Mouse (Mus musculus): ENCODE data around the gene Scn2a. TPM values are rescaled to one million over a fixed set of nuclear protein-coding genes. Genes with fewer than 3 reads are reported as not detected.

The Scn2a gene
- 8.9 and 9.5 TPM in 2 replicates for polyA plus RNA-seq (2014; fragmentation: Nextera tagmentation; extraction: Ambion mirVana)

GRCm38 (mm10) chr2:65620556-65621166 is at the start of gene Scn2a:
Gene Scn2a (plus strand): TSS chr2:65620771.
- 48% methylated on average over 9 of the region's 9 CpGs for whole genome bisulfite sequencing
- Histone ChIP-seq H3K36me3 (ENCODE audit: control insufficient read depth, insufficient read depth, low read length) (no peaks in the 10 kb centered on the region), H3K27me3 (ENCODE audit: control insufficient read depth, insufficient read depth, low read length) (no peaks in the 10 kb centered on the region), H3K4me1 (ENCODE audit: control insufficient read depth, insufficient read depth, low read length) (peaks cover 6% of the 10 kb centered on the region), H3K27ac (ENCODE audit: low read depth, low read length) (peak within 1 kb of the TSS; percentile 22), H3K9me3 (ENCODE audit: control insufficient read depth, low read length) (no peaks in the 10 kb centered on the region), H3K4me3 (ENCODE audit: low read depth, low read length) (peak within 1 kb of the TSS; percentile 5; the same call in 1 of the 2 replicates), H3K9ac (ENCODE audit: low read length) (peak within 1 kb of the TSS; percentile 26; the same call in 1 of the 2 replicates), H3K4me2 (peak within 1 kb of the TSS; percentile 8; the same call in 1 of the 2 replicates)
- DNase-seq (ENCODE audit: low spot score, missing footprints), result peak; percentile 91
- ATAC-seq (ENCODE audit: low FRiP score), result peak; percentile 45; the same call in 1 of the 2 replicates

DNA sequence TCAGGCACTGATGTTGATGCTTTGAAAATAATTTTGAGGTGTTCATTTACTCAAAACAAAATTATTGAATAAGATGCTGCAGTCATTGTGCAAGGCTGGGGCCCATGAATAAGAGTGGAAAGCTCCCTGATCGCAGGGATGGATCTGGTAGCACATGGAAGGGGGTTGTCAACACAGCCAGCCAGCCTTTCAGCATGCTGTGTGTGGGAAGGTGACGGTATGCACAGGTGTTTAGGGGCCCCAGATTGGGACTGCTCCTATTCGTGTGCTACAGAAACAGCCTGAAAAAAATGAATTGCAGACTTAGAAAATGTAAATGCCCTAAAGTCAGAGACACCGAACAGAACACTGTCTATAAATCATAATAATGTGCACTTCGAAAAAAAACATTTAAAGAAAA is 32.9 kb upstream of the Scn2a start:
- no peak for ATAC-seq (ENCODE audit: low FRiP score)
- no peaks in the 10 kb centered on the region for H3K27me3 ChIP-seq (ENCODE audit: control insufficient read depth, insufficient read depth, low read length)
- H3K9ac ChIP-seq (ENCODE audit: low read length), result no peak overlapping the region
- no peaks in the 10 kb centered on the region for H3K9me3 ChIP-seq (ENCODE audit: control insufficient read depth, low read length)
- no peak overlapping the region for H3K27ac ChIP-seq (ENCODE audit: low read depth, low read length)
- 85% methylated on average over 5 of the region's 5 CpGs for WGBS
- H3K36me3 ChIP-seq (ENCODE audit: control insufficient read depth, insufficient read depth, low read length), result no peaks in the 10 kb centered on the region
- H3K4me3 ChIP-seq (ENCODE audit: low read depth, low read length), result no peak overlapping the region
- H3K4me1 ChIP-seq (ENCODE audit: control insufficient read depth, insufficient read depth, low read length), result no peaks in the 10 kb centered on the region
- H3K4me2 ChIP-seq, result no peak overlapping the region
- DNase-seq (ENCODE audit: low spot score, missing footprints), result no peak

GRCm38 (mm10) chr2:65607813-65608212 is 12.8 kb upstream of the Scn2a start:
- no peak overlapping the region for H3K27ac ChIP-seq (ENCODE audit: low read depth, low read length)
- no peak overlapping the region for H3K9ac ChIP-seq (ENCODE audit: low read length)
- no peaks in the 10 kb centered on the region for H3K36me3 ChIP-seq (ENCODE audit: control insufficient read depth, insufficient read depth, low read length)
- no peaks in the 10 kb centered on the region for H3K4me1 ChIP-seq (ENCODE audit: control insufficient read depth, insufficient read depth, low read length)
- DNase-seq (ENCODE audit: low spot score, missing footprints) (no peak), ATAC-seq (ENCODE audit: low FRiP score) (no peak)
- H3K27me3 ChIP-seq (ENCODE audit: control insufficient read depth, insufficient read depth, low read length), result no peaks in the 10 kb centered on the region
- H3K9me3 ChIP-seq (ENCODE audit: control insufficient read depth, low read length), result no peaks in the 10 kb centered on the region
- H3K4me3 ChIP-seq (ENCODE audit: low read depth, low read length), result no peak overlapping the region
- H3K4me2 ChIP-seq, result no peak overlapping the region

DNA sequence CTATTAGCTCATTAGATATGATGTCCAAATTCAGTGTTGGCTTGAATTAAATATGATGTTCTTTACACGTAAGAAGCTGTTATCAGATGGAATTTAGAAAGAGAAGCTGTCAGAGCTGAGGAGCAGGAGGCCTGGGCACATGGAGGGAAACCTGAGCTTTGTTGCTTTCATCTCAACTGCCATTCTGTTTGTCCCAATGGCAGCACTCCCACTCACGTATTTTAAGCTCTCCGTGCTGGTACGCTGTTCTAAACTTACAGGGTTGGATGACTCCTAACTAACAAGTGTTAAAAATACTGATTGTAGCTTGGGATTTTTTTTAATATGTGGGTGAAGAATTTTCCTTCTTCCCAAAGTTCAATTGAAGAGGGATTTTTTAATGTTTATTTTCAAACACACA is 8.7 kb upstream of the Scn2a start:
- H3K36me3 ChIP-seq (ENCODE audit: control insufficient read depth, insufficient read depth, low read length), result no peaks in the 10 kb centered on the region
- DNase-seq (ENCODE audit: low spot score, missing footprints) (no peak), ATAC-seq (ENCODE audit: low FRiP score) (no peak)
- H3K9me3 ChIP-seq (ENCODE audit: control insufficient read depth, low read length), result no peaks in the 10 kb centered on the region
- no peaks in the 10 kb centered on the region for H3K27me3 ChIP-seq (ENCODE audit: control insufficient read depth, insufficient read depth, low read length)
- no peak overlapping the region for H3K4me3 ChIP-seq (ENCODE audit: low read depth, low read length)
- no peak overlapping the region for H3K27ac ChIP-seq (ENCODE audit: low read depth, low read length)
- H3K9ac ChIP-seq (ENCODE audit: low read length), result no peak overlapping the region
- H3K4me1 ChIP-seq (ENCODE audit: control insufficient read depth, insufficient read depth, low read length), result no peaks in the 10 kb centered on the region
- H3K4me2 ChIP-seq, result no peak overlapping the region
- 86% methylated on average over 4 of the region's 4 CpGs for WGBS

DNA sequence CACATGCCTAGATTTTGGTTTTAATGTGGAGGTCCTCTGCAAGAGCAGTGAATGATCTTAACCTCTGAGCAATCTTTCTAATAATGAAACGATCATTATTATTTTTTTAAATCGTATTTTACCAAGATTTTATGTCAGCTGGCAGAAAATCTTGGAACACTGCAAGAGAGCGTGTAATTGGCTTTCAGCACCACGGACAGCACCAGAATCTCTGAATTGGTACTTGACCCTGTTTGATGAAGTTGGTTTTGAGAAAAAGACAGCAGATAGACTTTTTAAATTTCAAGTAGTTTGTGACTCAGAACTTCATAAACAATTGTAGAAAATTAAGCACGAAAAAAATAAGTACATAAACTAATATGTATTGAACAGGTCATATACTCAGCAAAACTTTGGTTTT is 790 bp upstream of the Scn2a start:
- H3K36me3 ChIP-seq (ENCODE audit: control insufficient read depth, insufficient read depth, low read length), result no peaks in the 10 kb centered on the region
- peaks cover 6% of the 10 kb centered on the region for H3K4me1 ChIP-seq (ENCODE audit: control insufficient read depth, insufficient read depth, low read length)
- DNase-seq (ENCODE audit: low spot score, missing footprints) (peak; percentile 96), ATAC-seq (ENCODE audit: low FRiP score) (no peak)
- H3K9me3 ChIP-seq (ENCODE audit: control insufficient read depth, low read length), result no peaks in the 10 kb centered on the region
- no peaks in the 10 kb centered on the region for H3K27me3 ChIP-seq (ENCODE audit: control insufficient read depth, insufficient read depth, low read length)
- H3K4me2 ChIP-seq, result no peak overlapping the region
- WGBS, result 24% methylated on average over 5 of the region's 5 CpGs
- H3K4me3 ChIP-seq (ENCODE audit: low read depth, low read length), result no peak overlapping the region
- no peak overlapping the region for H3K9ac ChIP-seq (ENCODE audit: low read length)
- H3K27ac ChIP-seq (ENCODE audit: low read depth, low read length), result no peak overlapping the region

GRCm38 (mm10) chr2:65621254-65621653 is 683 bp downstream of the Scn2a start:
- H3K9me3 ChIP-seq (ENCODE audit: control insufficient read depth, low read length), result no peaks in the 10 kb centered on the region
- peak overlapping the region; percentile 22; the same call in 1 of the 2 replicates for H3K27ac ChIP-seq (ENCODE audit: low read depth, low read length)
- H3K36me3 ChIP-seq (ENCODE audit: control insufficient read depth, insufficient read depth, low read length), result no peaks in the 10 kb centered on the region
- ATAC-seq (ENCODE audit: low FRiP score) (peak; percentile 43; the same call in 1 of the 2 replicates), DNase-seq (ENCODE audit: low spot score, missing footprints) (no peak)
- peak overlapping the region; percentile 5; the same call in 1 of the 2 replicates for H3K4me3 ChIP-seq (ENCODE audit: low read depth, low read length)
- H3K9ac ChIP-seq (ENCODE audit: low read length), result no peak overlapping the region
- H3K4me1 ChIP-seq (ENCODE audit: control insufficient read depth, insufficient read depth, low read length), result peaks cover 6% of the 10 kb centered on the region
- peak overlapping the region; percentile 8; the same call in 1 of the 2 replicates for H3K4me2 ChIP-seq
- 54% methylated on average over 5 of the region's 5 CpGs for WGBS
- no peaks in the 10 kb centered on the region for H3K27me3 ChIP-seq (ENCODE audit: control insufficient read depth, insufficient read depth, low read length)

- no peak overlapping the region for H3K4me2 ChIP-seq
- H3K9me3 ChIP-seq (ENCODE audit: control insufficient read depth, low read length), result no peaks in the 10 kb centered on the region
- H3K4me1 ChIP-seq (ENCODE audit: control insufficient read depth, insufficient read depth, low read length), result peaks cover 6% of the 10 kb centered on the region
- H3K9ac ChIP-seq (ENCODE audit: low read length), result no peak overlapping the region
- no peaks in the 10 kb centered on the region for H3K36me3 ChIP-seq (ENCODE audit: control insufficient read depth, insufficient read depth, low read length)
- no peak overlapping the region for H3K4me3 ChIP-seq (ENCODE audit: low read depth, low read length)
- no peaks in the 10 kb centered on the region for H3K27me3 ChIP-seq (ENCODE audit: control insufficient read depth, insufficient read depth, low read length)
- WGBS, result 80% methylated on average over 5 of the region's 5 CpGs
- DNase-seq (ENCODE audit: low spot score, missing footprints) (no peak), ATAC-seq (ENCODE audit: low FRiP score) (no peak)
- no peak overlapping the region for H3K27ac ChIP-seq (ENCODE audit: low read depth, low read length)
Measured at GRCm38 (mm10) chr2:65621838-65622237, 1.3 kb downstream of the Scn2a start.

- Histone ChIP-seq H3K4me2 (no peak overlapping the region), H3K4me3 (ENCODE audit: low read depth, low read length) (no peak overlapping the region), H3K9ac (ENCODE audit: low read length) (no peak overlapping the region), H3K9me3 (ENCODE audit: control insufficient read depth, low read length) (no peaks in the 10 kb centered on the region), H3K27me3 (ENCODE audit: control insufficient read depth, insufficient read depth, low read length) (no peaks in the 10 kb centered on the region), H3K36me3 (ENCODE audit: control insufficient read depth, insufficient read depth, low read length) (no peaks in the 10 kb centered on the region), H3K4me1 (ENCODE audit: control insufficient read depth, insufficient read depth, low read length) (no peaks in the 10 kb centered on the region), H3K27ac (ENCODE audit: low read depth, low read length) (no peak overlapping the region)
- ATAC-seq (ENCODE audit: low FRiP score) (no peak), DNase-seq (ENCODE audit: low spot score, missing footprints) (no peak)
- 84% methylated on average over 7 of the region's 7 CpGs for WGBS
Measured at GRCm38 (mm10) chr2:65652636-65653035, 32.1 kb downstream of the Scn2a start.

- H3K4me3 ChIP-seq (ENCODE audit: low read depth, low read length), result no peak overlapping the region
- WGBS, result 88% methylated on average over 4 of the region's 4 CpGs
- no peak for ATAC-seq (ENCODE audit: low FRiP score)
Measured at GRCm38 (mm10) chr2:65657031-65657430, 36.5 kb downstream of the Scn2a start.

More at GRCm38 (mm10) chr2:65657031-65657430, 36.5 kb downstream of the Scn2a start:
- Histone ChIP-seq H3K4me2 (no peak overlapping the region), H3K9me3 (ENCODE audit: control insufficient read depth, low read length) (no peaks in the 10 kb centered on the region), H3K4me1 (ENCODE audit: control insufficient read depth, insufficient read depth, low read length) (no peaks in the 10 kb centered on the region), H3K36me3 (ENCODE audit: control insufficient read depth, insufficient read depth, low read length) (no peaks in the 10 kb centered on the region), H3K9ac (ENCODE audit: low read length) (no peak overlapping the region), H3K27ac (ENCODE audit: low read depth, low read length) (no peak overlapping the region), H3K27me3 (ENCODE audit: control insufficient read depth, insufficient read depth, low read length) (no peaks in the 10 kb centered on the region)
- DNase-seq (ENCODE audit: low spot score, missing footprints), result no peak
